Mouse (Mus musculus): ENCODE measurements around the gene Mrtfa.
"Not testable (repeated sequence)": the region's sequence is repeated elsewhere in the genome, so short reads cannot be mapped to it uniquely, and the experiment has no call there.

Gene Mrtfa

DNA sequence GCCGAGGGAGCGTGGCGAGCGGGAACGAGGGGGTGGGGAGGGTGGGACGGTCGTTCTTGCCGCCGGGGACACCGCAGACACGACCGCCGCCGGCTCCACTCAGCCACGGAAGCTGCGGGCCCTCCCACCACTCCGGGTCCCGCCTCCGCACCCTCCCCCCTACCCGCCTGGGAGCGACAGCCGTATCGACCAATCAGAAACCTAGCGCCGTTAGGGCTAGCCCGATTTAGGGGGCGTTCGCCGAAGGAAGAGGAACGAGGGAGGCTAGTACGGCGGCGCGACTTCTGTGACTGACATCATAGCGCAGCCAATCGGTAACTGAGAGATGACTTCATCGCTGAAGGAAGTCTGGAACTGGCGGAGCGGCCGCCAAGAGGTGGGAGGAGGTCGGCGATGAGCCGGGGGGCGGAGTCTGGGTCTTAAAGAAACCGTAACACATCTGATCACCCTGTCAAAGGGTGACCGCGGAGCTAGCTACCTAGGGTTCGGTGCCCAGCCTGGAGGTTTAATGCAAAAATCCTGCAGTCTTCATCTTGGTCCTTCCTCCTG, at the start of gene Mrtfa:
Mrtfa (minus strand) TSS at position 128 of the 549 bp plus-strand sequence.
- peak; percentile 98 for DNase-seq (ENCODE audit: low read depth, low spot score)

DNA sequence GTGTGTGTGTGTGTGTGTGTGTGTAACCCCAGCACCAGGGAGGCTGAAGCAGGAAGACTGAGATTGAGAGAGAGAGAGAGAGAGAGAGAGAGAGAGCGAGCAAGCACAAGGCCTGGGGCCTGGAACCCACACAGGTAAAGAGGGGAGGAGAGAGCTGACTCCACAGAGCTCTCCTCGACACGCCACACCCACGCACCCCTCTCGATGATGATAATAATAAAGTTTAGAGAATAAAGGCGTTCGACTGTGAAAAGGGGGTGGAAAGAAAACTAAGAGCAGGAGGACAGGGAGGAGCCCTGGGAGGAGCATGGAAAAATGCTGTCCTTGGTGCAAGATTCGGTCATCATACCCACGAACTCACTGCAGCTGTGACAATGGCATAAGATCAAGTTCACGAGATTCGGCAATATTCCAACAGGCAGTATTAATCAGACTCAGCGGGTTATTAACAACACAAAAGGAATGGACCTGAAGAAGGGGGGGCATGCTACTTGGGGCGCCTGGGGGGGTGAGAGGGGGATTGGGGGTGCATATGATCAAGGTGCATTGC, 49.3 kb upstream of the Mrtfa start:
- DNase-seq (ENCODE audit: low read depth, low spot score), result no peak

DNA sequence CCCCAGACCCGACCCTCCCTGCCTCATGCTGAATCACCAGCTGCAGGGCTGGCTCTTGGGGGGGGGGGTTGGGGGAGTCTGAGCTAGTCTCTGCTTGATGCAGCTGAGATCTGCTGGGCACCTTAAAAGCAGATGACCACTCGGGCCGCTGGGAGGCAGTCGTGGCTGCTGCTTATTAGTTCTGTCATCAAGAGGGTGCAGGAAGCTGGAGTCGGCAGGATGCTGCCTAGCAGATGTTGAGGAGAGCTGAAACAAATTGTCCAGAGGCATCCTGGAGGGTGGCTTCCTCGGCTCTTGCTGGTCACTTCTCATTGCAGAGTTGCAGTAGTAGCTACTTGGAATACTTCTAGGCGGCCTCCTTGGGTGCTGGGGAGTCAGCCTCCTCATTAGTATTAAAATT, 48.7 kb upstream of the Mrtfa start:
- no peak for DNase-seq (ENCODE audit: low read depth, low spot score)

DNA sequence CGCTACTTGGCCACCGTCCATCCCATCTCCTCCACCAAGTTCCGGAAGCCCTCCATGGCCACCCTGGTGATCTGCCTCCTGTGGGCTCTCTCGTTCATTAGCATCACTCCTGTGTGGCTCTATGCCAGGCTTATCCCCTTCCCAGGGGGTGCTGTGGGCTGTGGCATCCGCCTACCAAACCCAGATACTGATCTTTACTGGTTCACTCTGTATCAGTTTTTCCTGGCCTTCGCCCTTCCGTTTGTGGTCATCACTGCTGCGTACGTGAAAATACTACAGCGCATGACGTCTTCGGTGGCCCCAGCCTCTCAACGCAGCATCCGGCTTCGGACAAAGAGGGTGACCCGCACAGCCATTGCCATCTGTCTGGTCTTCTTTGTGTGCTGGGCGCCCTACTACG, 46.9 kb upstream of the Mrtfa start:
- no peak for DNase-seq (ENCODE audit: low read depth, low spot score)

DNA sequence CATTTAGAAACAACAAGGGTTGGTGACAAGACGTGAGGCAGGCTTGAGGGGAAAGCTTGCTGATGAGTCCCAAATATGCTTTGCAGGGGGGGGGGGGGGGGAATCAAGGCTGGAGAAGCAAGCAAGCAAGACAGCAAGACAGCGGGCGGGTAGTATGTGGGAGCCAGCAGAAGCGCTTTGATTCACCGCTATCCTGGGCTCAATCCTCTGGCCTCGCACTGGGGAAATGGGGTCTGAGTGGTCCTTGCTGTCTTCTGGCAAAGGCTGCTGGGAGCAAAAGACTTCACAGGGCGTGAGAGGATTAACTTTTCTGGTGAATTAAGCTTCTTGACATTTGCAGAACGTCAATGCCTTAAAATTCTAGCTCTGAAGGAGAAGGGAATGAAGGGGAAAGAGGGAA, 45.5 kb upstream of the Mrtfa start:
- no peak for DNase-seq (ENCODE audit: low read depth, low spot score)

DNA sequence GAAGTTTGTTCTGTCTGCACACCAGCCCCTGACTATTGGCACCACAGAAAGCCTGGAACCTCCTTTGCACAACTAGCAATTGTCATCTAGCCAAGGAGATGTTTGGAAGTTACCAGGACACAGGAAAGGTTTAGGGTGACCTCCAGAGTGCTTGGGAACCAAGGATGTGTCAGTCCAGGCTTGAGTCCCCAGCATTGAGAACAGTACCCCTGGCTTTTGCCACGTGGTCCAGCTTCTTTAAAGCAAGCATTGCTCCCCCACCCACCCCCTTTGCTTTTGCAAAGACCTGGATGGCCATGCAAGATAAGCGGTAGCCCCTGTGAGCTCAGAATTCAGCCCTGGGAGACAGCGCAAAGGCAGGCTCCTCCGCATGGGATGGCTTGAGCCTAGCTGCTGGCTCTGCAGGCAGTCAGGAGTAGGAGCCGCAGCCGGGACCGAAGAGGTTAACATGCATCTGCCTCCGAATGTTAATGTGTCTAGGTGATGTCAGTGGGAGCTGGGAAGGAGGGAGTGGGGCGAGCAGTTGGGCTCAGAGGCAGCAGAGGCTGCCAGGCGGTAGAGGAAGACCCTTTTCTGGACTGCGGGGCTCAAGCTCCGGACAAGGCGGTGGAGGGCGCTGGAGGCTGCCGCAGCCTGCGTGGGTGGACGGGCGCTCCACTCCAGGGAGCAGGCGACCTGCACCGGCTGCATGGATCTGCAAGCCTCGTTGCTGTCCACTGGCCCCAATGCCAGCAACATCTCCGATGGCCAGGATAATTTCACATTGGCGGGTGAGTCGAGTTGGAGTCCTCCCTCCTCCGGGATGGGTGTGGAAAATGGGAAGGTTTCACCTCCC, 44.7 kb upstream of the Mrtfa start, which contains the start of gene Mchr1:
Mchr1 (plus strand) TSS at position 414 of the 835 bp plus-strand sequence.
- DNase-seq (ENCODE audit: low read depth, low spot score), result peak; percentile 19

DNA sequence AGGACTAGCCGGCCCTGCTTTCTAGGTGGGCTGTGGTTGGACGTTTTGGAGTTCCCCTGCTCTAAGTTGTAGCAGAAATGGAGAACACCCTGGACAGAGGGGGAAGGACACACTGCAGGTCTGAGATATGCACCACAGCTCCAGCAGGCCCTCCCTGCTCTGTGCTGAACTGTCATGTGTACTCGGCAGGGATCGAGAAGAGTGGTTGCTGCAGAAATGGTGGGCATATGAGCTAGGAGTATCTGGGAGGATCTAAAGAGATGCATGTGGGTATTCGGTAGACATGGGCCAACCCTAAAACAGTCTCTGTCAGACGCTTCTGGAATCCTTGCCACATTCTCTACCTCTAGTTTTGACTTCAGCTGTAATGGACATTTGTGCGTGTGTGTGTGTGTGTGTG, 40.8 kb upstream of the Mrtfa start:
- no peak for DNase-seq (ENCODE audit: low read depth, low spot score)

DNA sequence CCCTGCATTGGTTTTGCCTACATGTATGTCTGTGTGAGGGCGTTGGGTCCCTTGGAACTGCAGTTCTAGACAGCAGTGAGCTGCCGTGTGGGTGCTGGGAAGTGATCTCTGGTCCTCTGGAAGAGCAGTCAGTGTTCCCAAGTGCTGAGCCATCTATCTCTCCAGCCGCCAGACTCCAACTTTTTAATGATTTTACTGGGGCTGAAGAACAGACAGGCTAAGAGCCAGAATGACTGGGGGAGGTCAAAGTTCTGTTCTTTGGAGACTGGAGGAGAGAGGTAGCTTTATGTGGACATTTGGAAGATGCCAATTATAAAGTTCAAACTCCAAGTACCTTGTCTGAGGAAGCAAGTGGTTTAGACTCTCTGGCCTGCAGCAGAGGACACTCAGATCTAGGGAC, 39.2 kb upstream of the Mrtfa start:
- DNase-seq (ENCODE audit: low read depth, low spot score), result no peak

DNA sequence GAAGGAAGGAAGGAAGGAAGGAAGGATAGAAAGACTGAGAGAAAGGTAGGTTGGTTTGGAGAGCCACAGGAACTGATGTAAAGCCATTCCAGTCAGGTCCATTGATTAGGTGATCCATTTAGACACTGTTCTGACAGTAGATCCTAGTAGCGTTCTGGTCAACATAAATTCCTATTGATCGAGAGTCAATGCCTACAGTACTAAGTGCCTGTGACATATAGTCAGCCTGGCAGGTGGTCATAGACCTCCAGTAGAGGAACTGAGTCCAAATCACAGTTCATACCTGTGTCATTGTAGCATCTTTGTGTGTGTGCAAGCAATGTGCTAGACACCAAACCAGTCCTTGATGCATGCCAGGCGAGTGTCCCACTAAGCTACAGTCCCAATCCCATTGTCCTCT, 37.7 kb upstream of the Mrtfa start:
- DNase-seq (ENCODE audit: low read depth, low spot score), result no peak

DNA sequence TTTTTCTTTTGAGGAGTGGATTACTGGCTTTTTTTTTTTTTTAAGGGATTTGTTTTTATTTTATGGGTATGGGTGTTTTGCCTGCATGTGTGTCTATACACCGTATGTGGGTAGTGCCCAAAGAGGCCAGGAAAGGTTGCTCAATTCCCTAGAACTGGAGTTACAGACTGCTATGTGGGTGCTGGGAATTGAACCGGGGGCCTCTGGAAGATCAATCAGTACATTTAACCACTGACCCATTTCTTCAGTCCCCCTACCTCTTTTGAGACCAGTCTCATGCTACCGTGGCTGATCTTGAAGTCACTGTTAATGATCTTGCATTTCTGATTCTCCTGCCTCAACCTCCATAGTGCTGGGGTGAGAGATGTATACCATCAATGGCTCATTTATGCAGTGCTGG, 36.7 kb upstream of the Mrtfa start:
- DNase-seq (ENCODE audit: low read depth, low spot score), result no peak

DNA sequence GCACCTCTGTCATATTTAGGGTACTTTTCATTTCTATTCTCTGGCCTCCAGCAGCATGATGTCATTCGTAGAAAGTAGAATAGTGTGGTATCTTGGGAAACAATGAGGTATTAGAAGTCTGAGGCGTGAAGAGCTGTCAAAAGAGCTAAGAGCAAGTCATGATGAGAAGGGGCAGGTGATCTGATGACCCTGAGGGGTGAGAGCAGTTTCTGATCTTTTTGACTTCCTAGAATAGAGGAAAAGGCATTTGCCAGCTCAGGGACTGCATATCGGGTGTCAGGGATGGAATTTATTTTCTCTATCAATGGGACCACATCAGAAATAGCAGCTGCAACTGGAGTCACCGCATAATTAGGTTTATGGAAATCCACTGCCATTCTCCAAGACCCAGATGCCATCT, 36.2 kb upstream of the Mrtfa start:
- DNase-seq (ENCODE audit: low read depth, low spot score), result no peak

DNA sequence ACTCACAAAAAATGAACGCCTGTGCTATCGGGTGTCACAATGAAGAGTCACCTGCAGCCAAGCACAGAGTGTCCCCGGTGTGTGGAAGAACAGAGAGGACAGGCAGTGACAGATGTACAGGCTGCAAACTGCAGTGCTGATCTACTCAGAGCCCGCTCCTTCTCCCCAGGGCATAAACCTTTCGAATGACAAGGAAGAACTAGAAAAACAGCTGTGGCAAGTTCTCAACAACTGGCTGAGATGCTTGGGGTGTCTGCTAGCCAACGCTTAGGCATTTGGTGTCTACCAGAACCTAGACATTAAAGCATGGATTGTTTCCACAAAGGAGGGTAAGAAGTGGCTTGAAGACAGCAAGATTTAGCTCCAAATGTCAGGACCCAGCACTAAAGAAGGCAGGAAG, 35.2 kb upstream of the Mrtfa start:
- DNase-seq (ENCODE audit: low read depth, low spot score), result no peak

DNA sequence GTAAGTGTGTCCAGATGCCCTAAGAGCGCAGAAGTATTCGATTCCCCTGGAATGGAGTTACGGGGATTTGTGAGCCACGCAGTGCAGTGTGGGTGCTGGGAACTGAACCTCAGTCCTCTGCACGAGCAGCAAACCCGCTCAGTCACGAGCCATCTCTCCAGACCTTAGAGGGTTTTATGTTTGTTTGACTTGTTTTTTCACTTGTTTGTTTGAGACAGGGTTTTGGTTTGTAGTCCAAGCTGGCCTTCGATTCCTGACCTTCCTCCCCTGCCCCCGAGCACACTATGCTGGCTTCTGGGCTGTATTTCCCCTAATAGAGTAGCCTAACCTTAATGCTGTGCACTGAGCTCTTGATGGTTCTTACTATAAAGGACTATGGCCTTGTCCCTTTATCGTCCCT, 34.5 kb upstream of the Mrtfa start:
- no peak for DNase-seq (ENCODE audit: low read depth, low spot score)

DNA sequence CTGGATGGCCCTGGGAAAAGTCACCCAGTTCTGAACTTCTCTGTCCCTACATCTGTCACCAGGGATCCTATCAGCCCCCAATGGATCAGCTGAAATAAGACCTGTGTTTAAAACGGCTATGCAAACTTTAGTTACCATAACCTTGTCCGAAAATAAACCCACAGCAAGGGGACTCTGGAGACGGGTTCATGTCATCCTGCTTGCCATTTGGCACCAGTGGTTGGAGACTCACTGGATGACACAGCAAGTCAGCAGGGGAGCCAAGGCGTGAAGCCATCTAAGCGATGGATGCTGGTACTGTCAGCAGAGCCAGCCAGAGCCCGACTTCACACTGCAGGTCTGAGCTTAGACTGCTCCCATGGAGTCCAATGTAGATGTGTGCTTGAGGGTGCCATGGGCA, 30.9 kb upstream of the Mrtfa start:
- DNase-seq (ENCODE audit: low read depth, low spot score), result no peak

DNA sequence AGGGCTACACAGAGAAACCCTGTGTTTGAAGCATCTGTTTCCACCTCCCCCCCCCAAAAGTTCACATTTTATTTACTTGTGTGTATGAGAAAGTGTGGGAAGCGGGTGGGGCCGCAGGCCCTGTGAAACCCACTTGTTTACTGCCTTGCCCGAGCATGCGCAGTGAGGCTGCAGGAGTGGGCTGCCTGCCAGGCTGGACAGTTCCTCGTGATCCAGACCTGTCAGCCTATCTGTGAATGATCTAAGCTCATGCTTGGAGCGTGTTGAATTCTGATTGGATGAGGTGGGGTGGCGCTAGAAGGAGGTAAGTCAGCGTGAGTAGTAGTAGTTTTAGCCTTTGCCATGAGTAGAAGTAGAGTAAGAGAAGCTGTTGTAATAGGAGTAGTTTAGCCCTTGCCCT, 29.5 kb upstream of the Mrtfa start:
- DNase-seq (ENCODE audit: low read depth, low spot score), result not testable (repeated sequence)

DNA sequence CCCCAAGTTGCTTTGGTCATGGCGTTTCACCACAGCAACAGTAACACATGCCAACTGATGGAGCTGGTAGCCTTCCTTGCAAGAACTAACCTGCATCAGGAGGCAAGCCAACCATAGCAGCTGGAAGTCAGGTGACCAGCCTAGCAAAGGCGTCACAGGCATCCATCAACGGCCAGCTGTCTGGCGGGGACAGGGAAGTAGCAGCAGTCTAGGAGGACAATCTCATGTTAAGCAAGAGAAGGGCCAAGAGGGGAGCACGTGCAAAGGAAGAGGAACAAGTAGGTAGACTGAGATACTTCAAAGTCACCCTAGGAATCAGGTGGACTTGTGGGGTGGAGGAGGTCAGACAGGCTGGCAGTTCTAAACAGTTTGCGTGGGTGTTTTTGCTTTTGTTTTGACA, 28.5 kb upstream of the Mrtfa start:
- no peak for DNase-seq (ENCODE audit: low read depth, low spot score)

DNA sequence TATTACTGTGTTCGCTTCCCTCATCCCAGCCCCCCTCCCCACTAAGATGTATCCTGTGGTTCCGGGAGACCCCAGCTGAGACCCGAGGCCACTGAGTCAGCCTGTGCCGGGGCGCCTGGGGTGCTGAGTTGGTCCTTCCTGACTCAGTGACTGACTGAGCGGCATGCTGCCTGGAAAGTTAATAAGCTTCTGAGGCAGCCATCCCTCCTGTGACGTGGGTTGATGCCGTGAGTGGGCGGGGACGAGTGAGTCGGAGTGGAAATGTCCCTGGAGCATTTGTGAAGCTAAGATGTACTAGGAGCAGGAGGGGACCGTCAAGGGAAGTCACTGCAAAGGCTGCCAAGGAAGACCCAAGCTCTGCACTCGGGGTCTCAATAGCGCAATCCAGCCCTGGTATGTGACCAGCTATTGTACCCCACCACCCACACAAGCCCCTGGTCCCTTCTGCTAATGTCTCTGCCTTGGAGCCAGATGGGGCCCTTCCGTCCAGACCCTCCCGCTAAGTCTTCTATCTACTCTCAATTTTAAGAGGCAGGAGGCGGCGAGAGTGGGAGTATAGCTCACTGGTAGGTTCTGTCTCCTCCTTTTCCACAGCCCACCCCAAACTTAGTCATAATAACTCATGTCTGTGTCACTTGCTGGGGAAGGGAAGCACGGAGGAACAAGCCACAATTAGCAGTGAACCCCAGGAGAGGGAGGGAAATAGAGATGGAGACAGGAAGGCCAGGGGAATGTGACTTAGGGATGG, 26.5 kb upstream of the Mrtfa start:
- no peak for DNase-seq (ENCODE audit: low read depth, low spot score)

DNA sequence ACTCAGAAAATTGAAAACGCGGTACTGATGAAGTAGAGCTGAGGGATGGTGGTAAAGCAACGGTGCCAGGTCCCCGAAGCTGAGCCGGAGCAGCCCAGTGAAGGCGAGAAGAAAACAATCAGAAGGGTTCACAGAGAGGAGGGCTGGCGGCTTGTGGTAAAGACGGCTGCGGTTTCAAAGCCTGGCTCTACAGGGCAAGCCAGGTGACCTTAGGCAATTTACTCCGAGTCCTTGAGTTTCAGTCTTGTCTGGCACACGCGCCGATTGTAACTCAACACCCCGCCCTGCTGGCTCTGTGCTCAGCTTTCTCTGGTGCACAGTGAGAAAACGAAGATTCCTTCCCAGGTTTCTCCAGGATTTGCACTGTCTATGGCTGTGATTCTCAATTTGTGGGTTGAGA, 22.4 kb upstream of the Mrtfa start:
- DNase-seq (ENCODE audit: low read depth, low spot score), result no peak

DNA sequence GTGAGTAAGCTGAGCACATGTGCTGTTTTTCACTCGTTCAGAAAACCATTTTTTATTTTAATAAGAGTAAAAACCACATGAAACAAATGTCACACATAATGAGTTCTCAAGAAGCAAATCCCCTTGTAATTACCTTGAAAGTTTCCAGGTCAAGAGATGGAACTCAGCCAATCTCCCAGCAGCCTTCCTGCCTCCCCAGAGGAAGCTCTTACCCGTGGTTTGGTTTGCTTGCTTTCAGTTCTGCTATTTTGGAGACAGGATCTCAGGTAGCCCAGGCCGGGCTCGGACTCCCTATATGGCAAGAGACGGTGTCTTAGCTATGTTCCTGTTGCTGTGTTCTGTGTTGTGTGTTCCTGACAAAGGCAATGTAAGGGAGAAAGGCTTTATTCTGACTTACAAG, 19.9 kb upstream of the Mrtfa start:
- DNase-seq (ENCODE audit: low read depth, low spot score), result no peak

DNA sequence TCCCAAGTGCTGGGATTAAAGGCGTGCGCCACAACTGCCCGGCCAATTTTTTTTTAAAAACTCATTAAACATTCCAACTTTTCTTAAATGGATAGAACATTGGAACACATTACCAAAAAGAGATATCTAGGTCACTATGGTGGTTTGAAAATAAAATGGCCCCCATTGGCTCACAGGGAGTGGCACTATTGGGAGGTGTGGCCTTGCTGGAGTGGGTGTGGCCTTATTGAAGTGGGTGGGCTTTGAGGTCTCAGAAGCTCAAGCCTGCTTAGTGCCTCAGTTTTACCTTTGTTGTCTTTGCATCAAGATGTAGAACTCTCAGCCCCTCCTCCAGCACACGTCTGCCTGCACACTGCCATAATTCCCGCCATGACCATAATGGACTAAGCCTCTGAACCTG, 11.9 kb upstream of the Mrtfa start:
- DNase-seq (ENCODE audit: low read depth, low spot score), result no peak

DNA sequence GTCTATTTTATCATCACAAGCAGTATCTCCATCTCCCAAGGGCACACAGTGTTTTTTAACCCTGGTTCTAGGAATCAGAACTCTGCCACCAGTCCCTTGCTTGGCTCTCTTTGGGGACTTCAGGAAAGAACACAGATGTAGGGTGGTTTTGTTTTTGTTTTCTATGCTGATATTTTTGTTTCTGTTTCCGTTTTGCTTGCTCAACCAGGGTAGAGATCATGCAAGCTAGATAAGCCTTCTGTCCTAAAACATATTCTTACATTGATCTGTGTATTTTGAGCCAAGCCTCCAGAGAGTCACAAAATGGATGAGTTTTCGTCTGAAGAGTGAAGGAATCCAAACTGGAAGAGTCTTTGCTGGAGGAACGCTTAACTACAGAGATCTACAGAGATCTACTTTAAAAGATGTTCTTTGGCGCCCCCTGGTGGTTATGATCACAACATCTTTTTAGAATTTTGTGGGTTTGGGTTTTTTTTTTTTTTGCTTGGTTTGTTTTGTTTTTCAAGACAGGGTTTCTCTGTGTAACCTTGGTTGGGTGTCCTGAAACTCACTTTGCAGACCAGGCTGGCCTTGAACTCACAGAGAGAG, 8.9 kb upstream of the Mrtfa start:
- DNase-seq (ENCODE audit: low read depth, low spot score), result peak; percentile 65

DNA sequence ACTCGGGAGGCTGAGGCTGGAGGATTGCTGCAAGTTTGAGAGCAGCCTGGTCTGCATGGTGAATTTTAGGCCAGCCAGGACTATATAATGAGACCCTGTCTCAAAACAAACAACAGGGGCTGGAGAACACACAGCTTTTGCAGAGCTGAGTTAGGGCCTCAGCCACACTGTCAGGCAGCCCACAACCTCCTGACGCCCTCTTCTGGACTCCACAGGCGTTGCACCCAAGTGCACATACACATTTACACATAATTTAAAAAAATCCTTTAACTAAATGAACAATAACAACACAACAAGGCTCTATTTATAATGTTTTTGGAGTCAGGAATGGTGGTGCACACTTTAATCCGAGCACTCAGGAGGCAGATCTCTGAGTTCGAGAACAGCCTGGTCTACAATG, 7.9 kb upstream of the Mrtfa start:
- no peak for DNase-seq (ENCODE audit: low read depth, low spot score)

All from retina, postnatal 7 days (tissue).